Mouse (Mus musculus) olfactory bulb, adult 2 months (tissue): ENCODE data around the gene Sertad1.

ENCODE experiments used
- CTCF ChIP-seq: fragments of 200-500 bp; IDR thresholded peaks from 2 replicates; pipeline ENCODE4 v1.5.1; 2012; ENCODE audit warnings: low read depth, mild to moderate bottlenecking, low read length, moderate library complexity; ENCODE audit not compliant: insufficient read depth
- POLR2A ChIP-seq: fragments of 200-500 bp; IDR thresholded peaks from 2 replicates; pipeline ENCODE4 v1.6.1; 2012; ENCODE audit warnings: mild to moderate bottlenecking, low read depth, low read length, moderate library complexity; ENCODE audit not compliant: insufficient read depth

DNA sequence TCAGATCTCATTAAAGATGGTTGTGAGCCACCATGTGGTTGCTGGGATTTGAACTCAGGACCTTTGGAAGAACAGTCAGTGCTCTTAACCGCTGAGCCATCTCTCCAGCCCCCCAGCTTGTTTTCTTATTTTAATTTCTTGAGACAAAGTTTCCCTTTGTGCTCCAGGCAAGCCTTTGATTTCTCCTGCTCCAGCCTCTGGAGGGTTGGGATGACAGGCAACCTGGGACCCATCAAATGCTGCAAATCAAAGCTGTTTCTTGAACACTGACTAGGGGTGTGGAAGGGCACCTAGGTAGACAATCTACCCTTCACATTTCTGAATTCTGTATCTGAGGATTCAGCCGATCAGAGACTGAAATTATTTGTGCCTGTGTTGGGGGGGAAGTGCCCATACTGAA is 24.1 kb downstream of the Sertad1 start:
- TF ChIP-seq POLR2A (no peak), CTCF (no peak)
